Mouse (Mus musculus): ENCODE results near the gene Pip4p1.

The Pip4p1 gene

DNA sequence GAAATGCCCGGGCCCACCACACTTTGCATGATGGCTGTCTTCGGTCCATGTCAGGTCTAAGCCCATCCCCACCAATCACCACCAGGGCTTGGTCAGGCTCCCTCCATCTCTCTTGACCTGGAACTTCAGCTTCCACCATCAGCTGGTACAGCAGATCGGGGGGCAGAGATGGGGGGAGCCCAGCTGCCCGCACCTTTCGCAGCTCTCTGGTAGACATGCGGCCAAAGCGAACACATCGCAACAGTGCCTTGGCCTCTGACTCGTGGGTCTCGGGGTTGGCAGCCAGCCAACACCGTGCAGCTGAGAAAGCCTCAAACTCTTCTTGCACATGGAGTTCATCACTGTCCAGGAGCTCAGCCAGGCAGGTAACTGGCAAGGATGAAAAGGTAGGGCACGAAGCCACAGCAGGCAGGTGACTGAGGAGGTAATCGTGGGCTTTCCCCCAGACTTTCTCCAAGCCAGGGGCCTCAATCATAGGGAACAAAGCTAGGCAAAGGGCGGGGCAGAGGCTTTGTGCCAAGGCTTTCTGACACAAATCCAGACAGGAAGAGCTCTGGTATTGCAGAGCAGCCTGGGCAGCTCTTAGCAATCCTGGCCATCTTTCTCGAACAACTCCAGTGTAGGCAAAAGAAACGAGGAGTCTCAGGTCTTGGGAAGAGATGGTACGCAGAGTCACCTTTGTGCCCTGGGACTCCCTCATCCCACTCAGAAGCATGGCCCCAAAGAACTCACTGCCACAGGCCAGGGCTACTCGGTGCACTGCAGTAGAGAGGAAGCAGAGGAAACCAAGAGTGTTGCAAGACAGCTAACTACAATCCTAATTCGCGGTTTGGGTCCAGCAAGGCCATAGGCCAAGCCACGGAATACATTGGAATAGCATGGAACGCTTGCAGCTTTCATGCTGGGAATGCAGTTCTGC, 37.9 kb downstream of the Pip4p1 start:
- DNase-seq (ENCODE audit: low spot score in 2 of 2) = no peak

DNA sequence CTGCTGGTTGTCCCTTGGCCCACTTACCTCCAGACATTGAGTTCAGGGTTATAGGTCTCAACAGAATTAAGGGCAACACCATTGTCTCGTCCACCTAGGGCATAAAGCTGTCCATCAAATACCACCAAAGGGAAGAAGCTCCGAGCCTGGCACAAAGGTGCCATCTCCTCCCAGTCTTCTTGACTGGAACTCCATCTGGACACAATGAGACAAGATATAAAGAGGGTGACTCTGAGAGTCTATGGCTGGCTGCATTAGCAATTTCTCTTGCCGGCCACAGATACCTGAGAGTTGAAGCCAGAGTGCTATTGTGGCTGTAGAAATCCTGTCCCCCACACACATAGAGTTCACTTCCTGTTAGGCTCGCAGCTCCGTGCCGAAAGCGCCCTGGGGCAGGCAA, 38.6 kb downstream of the Pip4p1 start:
- no peak for DNase-seq (ENCODE audit: low spot score in 2 of 2)

DNA sequence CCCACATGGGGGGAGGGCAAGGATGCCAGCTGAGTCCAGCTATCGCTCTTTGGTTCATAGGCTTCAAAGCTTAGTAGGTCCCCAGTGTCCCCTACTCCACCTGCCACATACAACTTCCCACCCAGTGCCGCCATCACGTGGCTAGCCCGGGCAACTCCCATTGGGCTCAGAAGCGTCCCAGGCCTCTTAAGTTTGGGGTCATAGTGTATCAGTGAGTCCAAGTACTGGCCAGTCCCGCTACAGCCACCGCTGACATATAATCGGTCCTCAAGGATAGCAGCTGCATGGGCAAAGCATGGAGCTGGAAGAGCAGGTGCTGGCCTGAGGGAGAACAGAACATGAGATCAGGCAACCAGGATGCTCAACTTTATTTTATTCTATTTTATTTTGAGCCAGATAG, 39.0 kb downstream of the Pip4p1 start:
- no peak for DNase-seq (ENCODE audit: low spot score in 2 of 2)

DNA sequence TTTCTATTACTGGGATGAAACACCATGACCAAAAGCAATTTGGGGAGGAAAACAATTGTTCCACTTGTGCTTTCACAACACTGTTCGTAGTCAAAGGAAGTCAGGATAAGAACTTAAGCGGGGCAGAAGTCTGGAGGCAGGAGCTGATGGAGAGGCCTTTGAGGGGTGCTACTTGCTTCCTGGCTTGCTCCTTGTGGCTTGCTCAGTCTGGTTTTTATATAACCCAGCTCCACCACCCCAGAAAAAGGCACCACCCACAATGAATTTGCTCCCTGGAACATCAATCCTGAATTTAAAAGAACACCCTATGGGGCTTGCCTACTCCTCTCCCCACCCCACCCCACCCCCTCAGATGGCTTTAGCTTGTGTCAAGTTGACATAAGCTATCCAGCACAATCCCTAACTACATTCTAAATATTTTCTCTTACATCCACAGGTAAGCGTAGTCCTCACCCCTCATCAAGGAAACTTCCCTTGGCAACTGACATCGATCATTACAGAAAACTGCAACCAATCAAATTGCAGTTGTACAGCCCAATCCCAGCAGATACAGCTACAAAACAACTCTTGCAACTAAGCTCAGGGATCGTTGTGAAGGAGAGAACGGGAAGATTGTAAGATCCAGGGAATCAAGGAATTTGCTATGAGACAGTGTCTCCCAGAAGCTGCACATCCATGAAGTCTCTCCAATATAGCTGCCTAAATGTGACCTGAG, 54.3 kb downstream of the Pip4p1 start:
- DNase-seq (ENCODE audit: low spot score in 2 of 2) = no peak
